Mouse (Mus musculus) stomach, embryonic 14.5 days (tissue): Measurements from ENCODE around the gene En1. TPM values are rescaled to one million over a fixed set of nuclear protein-coding genes. Genes with fewer than 3 reads are reported as not detected.

Source experiments
- polyA plus RNA-seq: library from polyadenylated mRNA; unstranded; fragments of >200 nt; fragmentation: Nextera tagmentation; extraction: Ambion mirVana; gene quantifications from 2 replicates; pipeline ENCODE4 v1.2.1, GENCODE M21; 2014

Gene En1
- polyA plus RNA-seq, 1 experiment from 2014 or later, result not detected

Other genes starting within 250 kb of the En1 start
- not detected in 2 replicates for gene Marco, start 97.4 kb upstream of the En1 start, polyA plus RNA-seq